Mouse (Mus musculus) brain, embryonic 14.5 days (tissue): Measurements from ENCODE around the gene Rnf19b.

Source experiments
- CTCF ChIP-seq: fragments of 200-500 bp; IDR thresholded peaks from 2 replicates; pipeline ENCODE4 v1.5.1; 2012; ENCODE audit warnings: inconsistent platforms, mild to moderate bottlenecking, moderate library complexity, borderline replicate concordance; ENCODE audit not compliant: insufficient read depth, insufficient read length; ENCODE audit errors: extremely low read depth
- POLR2A ChIP-seq: fragments of 200-500 bp; IDR thresholded peaks from 2 replicates; pipeline ENCODE4 v1.6.1; 2012; ENCODE audit warnings: mild to moderate bottlenecking, inconsistent platforms, borderline replicate concordance; ENCODE audit not compliant: poor library complexity, insufficient read depth, insufficient read length, severe bottlenecking; ENCODE audit errors: extremely low read depth

- TF ChIP-seq CTCF = peak; percentile 85
- no peak for TF ChIP-seq POLR2A
Observed at GRCm38 (mm10) chr4:129082379-129083115, 24.5 kb downstream of the Rnf19b start.
